Mouse (Mus musculus): Measurements from ENCODE around the gene Harbi1. TPM values are rescaled to one million over a fixed set of nuclear protein-coding genes. Genes with fewer than 3 reads are reported as not detected.
A peak's percentile ranks its signal among the peaks of the same experiment; 100 is the strongest.

Harbi1 gene
- polyA plus RNA-seq, 1 experiment, result 3.8 TPM

DNA sequence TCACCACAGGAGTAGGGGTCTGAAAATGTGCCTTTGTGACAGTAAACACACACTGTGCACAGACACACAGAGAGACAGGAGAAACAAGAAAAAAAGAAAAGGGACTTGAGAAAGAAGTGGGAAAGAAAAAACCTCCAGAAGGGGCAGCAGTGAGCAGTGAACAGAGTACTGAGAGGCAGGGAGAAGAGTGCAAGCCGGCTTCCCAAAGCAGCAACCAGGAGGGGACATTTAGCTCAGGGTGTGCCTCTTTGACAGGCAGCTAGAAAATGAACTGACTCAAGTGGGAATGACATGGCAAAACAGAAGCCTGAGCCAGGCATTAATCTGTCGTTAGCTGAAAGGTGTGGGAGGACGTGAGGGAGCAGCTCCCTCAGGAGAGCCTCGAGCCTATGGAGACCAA is 27.8 kb upstream of the Harbi1 start:
- Histone ChIP-seq H3K27me3 (ENCODE audit: control insufficient read depth, insufficient read depth, insufficient read length) (no peaks in the 10 kb centered on the region), H3K79me2 (ENCODE audit: control insufficient read depth, insufficient read depth) (no peaks in the 10 kb centered on the region), H3K36me3 (ENCODE audit: control insufficient read depth, insufficient read depth) (peaks cover 20% of the 10 kb centered on the region), H3K79me3 (ENCODE audit: low read depth) (no peaks in the 10 kb centered on the region), H3ac (ENCODE audit: control insufficient read depth, insufficient read length, low read depth) (no peak overlapping the region), H3K4me3 (ENCODE audit: insufficient read depth, poor library complexity, severe bottlenecking) (no peak overlapping the region)
- no peak for TF ChIP-seq MYOG (IDR thresholded peaks at IDR 0.05; ENCODE audit: control insufficient read depth, extremely low read depth, insufficient read length)
- TF ChIP-seq MAX (IDR thresholded peaks at IDR 0.05), result no peak
- TF ChIP-seq CTCF (IDR thresholded peaks at IDR 0.05; ENCODE audit: control insufficient read depth, insufficient read depth, insufficient read length), result no peak
- TF ChIP-seq FOSL1 (IDR thresholded peaks at IDR 0.05; ENCODE audit: insufficient read depth, low read length, poor library complexity, severe bottlenecking), result no peak
- no peak for TF ChIP-seq MYOD1 (IDR thresholded peaks at IDR 0.05; ENCODE audit: control insufficient read depth, insufficient read length, low read depth)
- TF ChIP-seq CEBPB (IDR thresholded peaks at IDR 0.05; ENCODE audit: low read depth), result no peak
- TF ChIP-seq USF1 (IDR thresholded peaks at IDR 0.05; ENCODE audit: low read depth), result no peak

DNA sequence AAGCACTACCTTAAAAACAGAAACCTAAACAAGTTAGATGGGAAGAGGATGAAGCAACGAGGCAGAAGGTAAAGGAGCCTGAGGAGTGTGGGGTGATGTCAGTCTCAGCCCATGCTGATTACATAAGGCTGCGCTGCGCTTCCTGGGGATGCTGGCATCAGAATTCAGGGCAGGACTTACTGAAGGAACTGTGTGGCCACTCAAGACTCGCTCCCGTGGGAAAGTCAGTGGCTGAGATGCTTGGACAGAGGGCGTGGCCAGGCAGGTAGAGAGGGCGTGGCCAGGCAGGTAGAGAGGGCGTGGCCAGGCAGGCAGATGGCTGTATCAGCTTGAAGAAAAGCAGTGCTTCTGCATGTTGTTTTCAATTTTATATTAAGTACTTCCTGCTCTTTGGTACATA is 26.7 kb upstream of the Harbi1 start:
- Histone ChIP-seq H3K4me3 (ENCODE audit: insufficient read depth, poor library complexity, severe bottlenecking) (no peak overlapping the region), H3ac (ENCODE audit: control insufficient read depth, insufficient read length, low read depth) (no peak overlapping the region), H3K36me3 (ENCODE audit: control insufficient read depth, insufficient read depth) (peaks cover 27% of the 10 kb centered on the region), H3K79me2 (ENCODE audit: control insufficient read depth, insufficient read depth) (no peaks in the 10 kb centered on the region), H3K27me3 (ENCODE audit: control insufficient read depth, insufficient read depth, insufficient read length) (no peaks in the 10 kb centered on the region), H3K79me3 (ENCODE audit: low read depth) (no peaks in the 10 kb centered on the region)
- TF ChIP-seq MYOG (IDR thresholded peaks at IDR 0.05; ENCODE audit: control insufficient read depth, extremely low read depth, insufficient read length) (no peak), CEBPB (IDR thresholded peaks at IDR 0.05; ENCODE audit: low read depth) (no peak), FOSL1 (IDR thresholded peaks at IDR 0.05; ENCODE audit: insufficient read depth, low read length, poor library complexity, severe bottlenecking) (no peak), MYOD1 (IDR thresholded peaks at IDR 0.05; ENCODE audit: control insufficient read depth, insufficient read length, low read depth) (no peak), CTCF (IDR thresholded peaks at IDR 0.05; ENCODE audit: control insufficient read depth, insufficient read depth, insufficient read length) (no peak), USF1 (IDR thresholded peaks at IDR 0.05; ENCODE audit: low read depth) (no peak), MAX (IDR thresholded peaks at IDR 0.05) (no peak)

- TF ChIP-seq MYOD1 (IDR thresholded peaks at IDR 0.05; ENCODE audit: control insufficient read depth, insufficient read length, low read depth), result no peak
- peaks cover 18% of the 10 kb centered on the region for H3K36me3 ChIP-seq (ENCODE audit: control insufficient read depth, insufficient read depth)
- no peak overlapping the region for H3K4me3 ChIP-seq (ENCODE audit: insufficient read depth, poor library complexity, severe bottlenecking)
- H3K79me3 ChIP-seq (ENCODE audit: low read depth), result no peaks in the 10 kb centered on the region
- H3K27me3 ChIP-seq (ENCODE audit: control insufficient read depth, insufficient read depth, insufficient read length), result no peaks in the 10 kb centered on the region
- H3ac ChIP-seq (ENCODE audit: control insufficient read depth, insufficient read length, low read depth), result no peak overlapping the region
- H3K79me2 ChIP-seq (ENCODE audit: control insufficient read depth, insufficient read depth), result no peaks in the 10 kb centered on the region
These were observed 21.2 kb upstream of the Harbi1 start for GRCm38 (mm10) chr2:91689452-91689851.

DNA sequence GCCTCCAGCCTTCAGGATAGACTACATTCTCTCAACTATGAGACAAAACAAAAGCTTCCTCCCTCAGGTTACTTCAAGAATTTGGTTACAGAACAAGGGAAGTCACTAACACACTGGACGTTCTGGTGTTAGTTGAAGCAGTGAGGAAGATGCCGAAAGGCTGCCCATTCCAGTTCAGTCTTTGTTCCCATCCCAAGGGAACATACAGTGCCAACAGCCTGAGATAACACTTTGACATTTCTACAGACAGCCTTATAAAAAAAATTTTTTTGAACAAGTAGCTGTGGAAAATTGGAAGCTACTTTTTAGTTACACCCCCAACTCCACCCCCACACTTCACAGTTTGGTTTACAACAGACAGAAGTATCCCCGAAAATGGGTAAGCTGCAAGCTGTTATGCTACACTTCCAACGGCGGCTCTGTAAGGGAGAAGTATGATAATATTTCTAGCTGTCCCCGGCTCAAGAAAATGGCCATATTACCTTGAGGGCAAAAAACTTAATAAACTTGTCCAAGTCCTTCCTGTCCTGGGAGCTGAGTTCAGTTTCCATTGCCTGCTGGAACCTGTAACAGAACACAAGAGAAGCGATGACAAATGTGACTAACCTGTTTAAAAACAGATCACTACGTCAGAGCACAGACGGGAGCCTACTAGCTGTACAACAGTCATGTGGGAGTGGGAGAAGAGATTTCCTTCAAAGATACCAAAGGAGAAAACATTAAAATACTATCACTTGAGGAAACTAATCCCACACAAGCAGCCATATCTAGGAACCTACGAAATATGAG is 15.0 kb upstream of the Harbi1 start:
- no peaks in the 10 kb centered on the region for H3K79me2 ChIP-seq (ENCODE audit: control insufficient read depth, insufficient read depth)
- H3K36me3 ChIP-seq (ENCODE audit: control insufficient read depth, insufficient read depth), result peaks cover 12% of the 10 kb centered on the region
- no peak for TF ChIP-seq FOSL1 (IDR thresholded peaks at IDR 0.05; ENCODE audit: insufficient read depth, low read length, poor library complexity, severe bottlenecking)
- TF ChIP-seq CEBPB (IDR thresholded peaks at IDR 0.05; ENCODE audit: low read depth), result no peak
- TF ChIP-seq USF1 (IDR thresholded peaks at IDR 0.05; ENCODE audit: low read depth), result no peak
- TF ChIP-seq CTCF (IDR thresholded peaks at IDR 0.05; ENCODE audit: control insufficient read depth, insufficient read depth, insufficient read length), result no peak
- TF ChIP-seq MYOG (IDR thresholded peaks at IDR 0.05; ENCODE audit: control insufficient read depth, extremely low read depth, insufficient read length), result no peak
- TF ChIP-seq MAX (IDR thresholded peaks at IDR 0.05), result no peak
- TF ChIP-seq MYOD1 (IDR thresholded peaks at IDR 0.05; ENCODE audit: control insufficient read depth, insufficient read length, low read depth), result no peak
- no peaks in the 10 kb centered on the region for H3K27me3 ChIP-seq (ENCODE audit: control insufficient read depth, insufficient read depth, insufficient read length)
- H3K4me3 ChIP-seq (ENCODE audit: insufficient read depth, poor library complexity, severe bottlenecking), result no peak overlapping the region
- no peaks in the 10 kb centered on the region for H3K79me3 ChIP-seq (ENCODE audit: low read depth)
- no peak overlapping the region for H3ac ChIP-seq (ENCODE audit: control insufficient read depth, insufficient read length, low read depth)

GRCm38 (mm10) chr2:91696225-91696590 is 14.4 kb upstream of the Harbi1 start:
- H3K36me3 ChIP-seq (ENCODE audit: control insufficient read depth, insufficient read depth), result peaks cover 12% of the 10 kb centered on the region
- no peaks in the 10 kb centered on the region for H3K27me3 ChIP-seq (ENCODE audit: control insufficient read depth, insufficient read depth, insufficient read length)
- H3K79me3 ChIP-seq (ENCODE audit: low read depth), result no peaks in the 10 kb centered on the region
- TF ChIP-seq CTCF (IDR thresholded peaks at IDR 0.05; ENCODE audit: control insufficient read depth, insufficient read depth, insufficient read length), result no peak
- no peak for TF ChIP-seq MAX (IDR thresholded peaks at IDR 0.05)
- no peak for TF ChIP-seq MYOG (IDR thresholded peaks at IDR 0.05; ENCODE audit: control insufficient read depth, extremely low read depth, insufficient read length)
- no peak for TF ChIP-seq USF1 (IDR thresholded peaks at IDR 0.05; ENCODE audit: low read depth)
- TF ChIP-seq FOSL1 (IDR thresholded peaks at IDR 0.05; ENCODE audit: insufficient read depth, low read length, poor library complexity, severe bottlenecking), result no peak
- peak; percentile 69 for TF ChIP-seq CEBPB (IDR thresholded peaks at IDR 0.05; ENCODE audit: low read depth)
- no peak for TF ChIP-seq MYOD1 (IDR thresholded peaks at IDR 0.05; ENCODE audit: control insufficient read depth, insufficient read length, low read depth)
- H3K4me3 ChIP-seq (ENCODE audit: insufficient read depth, poor library complexity, severe bottlenecking), result no peak overlapping the region
- H3ac ChIP-seq (ENCODE audit: control insufficient read depth, insufficient read length, low read depth), result no peak overlapping the region
- H3K79me2 ChIP-seq (ENCODE audit: control insufficient read depth, insufficient read depth), result no peaks in the 10 kb centered on the region

GRCm38 (mm10) chr2:91699225-91699624 is 11.4 kb upstream of the Harbi1 start:
- TF ChIP-seq MYOD1 (IDR thresholded peaks at IDR 0.05; ENCODE audit: control insufficient read depth, insufficient read length, low read depth), result no peak
- no peak for TF ChIP-seq MYOG (IDR thresholded peaks at IDR 0.05; ENCODE audit: control insufficient read depth, extremely low read depth, insufficient read length)
- TF ChIP-seq MAX (IDR thresholded peaks at IDR 0.05), result no peak
- no peak for TF ChIP-seq CTCF (IDR thresholded peaks at IDR 0.05; ENCODE audit: control insufficient read depth, insufficient read depth, insufficient read length)
- no peak for TF ChIP-seq USF1 (IDR thresholded peaks at IDR 0.05; ENCODE audit: low read depth)
- TF ChIP-seq FOSL1 (IDR thresholded peaks at IDR 0.05; ENCODE audit: insufficient read depth, low read length, poor library complexity, severe bottlenecking), result no peak
- TF ChIP-seq CEBPB (IDR thresholded peaks at IDR 0.05; ENCODE audit: low read depth), result no peak
- Histone ChIP-seq H3K27me3 (ENCODE audit: control insufficient read depth, insufficient read depth, insufficient read length) (no peaks in the 10 kb centered on the region), H3K4me3 (ENCODE audit: insufficient read depth, poor library complexity, severe bottlenecking) (no peak overlapping the region), H3K79me2 (ENCODE audit: control insufficient read depth, insufficient read depth) (no peaks in the 10 kb centered on the region), H3K36me3 (ENCODE audit: control insufficient read depth, insufficient read depth) (peaks cover 5% of the 10 kb centered on the region), H3K79me3 (ENCODE audit: low read depth) (no peaks in the 10 kb centered on the region), H3ac (ENCODE audit: control insufficient read depth, insufficient read length, low read depth) (no peak overlapping the region)
